Mouse (Mus musculus) testis, adult 2 months (tissue): Measurements from ENCODE around the gene Pklr.

Experiments used
- CTCF ChIP-seq: fragments of 200-500 bp; IDR thresholded peaks from 2 replicates; pipeline ENCODE4 v1.5.1; 2012; ENCODE audit warnings: low read depth, mild to moderate bottlenecking, inconsistent platforms, low read length, moderate library complexity; ENCODE audit not compliant: control insufficient read depth, insufficient read depth, insufficient replicate concordance
- POLR2A ChIP-seq: fragments of 200-500 bp; IDR thresholded peaks from 2 replicates; pipeline ENCODE4 v1.6.1; 2012; ENCODE audit warnings: low read depth, mild to moderate bottlenecking, inconsistent platforms, low read length, moderate library complexity; ENCODE audit not compliant: control insufficient read depth

GRCm38 (mm10) chr3:89094021-89094420 lies 41.9 kb upstream of the Pklr start:
- TF ChIP-seq POLR2A: no peak
- TF ChIP-seq CTCF: no peak
